Mouse (Mus musculus): ENCODE results near the gene Fignl1. TPM values are rescaled to one million over a fixed set of nuclear protein-coding genes. Genes with fewer than 3 reads are reported as not detected.

Gene Fignl1
- total and polyA plus RNA-seq, 3 experiments, result 34.2 to 59.9 (median 51.2) TPM

DNA sequence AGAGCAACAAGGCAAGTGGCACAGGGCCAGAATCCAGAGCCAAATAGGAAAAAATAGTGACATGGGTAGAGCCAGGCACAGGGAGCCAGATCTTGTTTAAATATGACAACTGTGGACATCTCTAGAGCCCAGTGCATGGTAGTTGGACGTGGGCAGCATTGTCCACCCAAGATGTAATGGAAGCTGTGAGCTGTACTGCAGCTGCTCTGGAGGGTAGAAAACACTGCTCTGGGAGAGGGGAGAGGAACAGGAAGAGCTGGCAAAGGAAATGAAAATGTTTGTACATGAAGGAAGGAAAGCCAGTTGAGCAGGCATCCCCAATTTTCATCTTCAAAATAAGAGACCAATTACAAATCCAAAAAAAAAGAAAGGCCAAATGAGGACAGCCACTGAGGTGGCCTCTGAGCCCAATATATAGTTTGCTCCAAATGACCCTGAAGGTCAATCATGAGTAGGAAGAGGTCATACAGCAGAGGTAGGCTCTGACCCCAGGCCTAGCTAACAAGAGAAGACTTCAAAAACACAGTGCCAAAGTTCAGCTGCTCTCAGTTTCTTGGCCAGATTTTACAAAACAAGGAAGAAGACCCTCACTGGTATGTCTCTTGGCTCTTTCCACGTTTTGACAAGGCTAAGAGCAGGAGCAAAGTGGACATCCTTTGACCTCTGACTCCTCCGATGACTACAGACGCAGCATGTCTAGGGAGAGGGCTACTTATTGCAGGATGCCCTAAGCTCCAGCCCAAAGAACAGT lies 32.5 kb downstream of the Fignl1 start:
- no peaks in the 10 kb centered on the region; a peak in 1 of 4 replicates for H3K36me3 ChIP-seq (ENCODE audit: control insufficient read depth in 1 of 2, insufficient read depth in 2 of 2, low read length in 2 of 2)
- no peak overlapping the region for H3K27ac ChIP-seq (ENCODE audit: control insufficient read depth, low read depth, low read length)
- no peak for DNase-seq (ENCODE audit: low read depth, low spot score)
- no peaks in the 10 kb centered on the region for H3K4me1 ChIP-seq (ENCODE audit: control insufficient read depth in 1 of 2, insufficient read depth in 2 of 2, low read length in 2 of 2)
- H3K79me2 ChIP-seq (ENCODE audit: control insufficient read depth, insufficient read depth, low read length, poor library complexity), result no peaks in the 10 kb centered on the region
- no peak overlapping the region for H3K9ac ChIP-seq (ENCODE audit: control insufficient read depth, low read depth, low read length, poor library complexity, severe bottlenecking)
- no peak overlapping the region for H3K4me3 ChIP-seq (ENCODE audit: control insufficient read depth in 1 of 2, insufficient read depth in 1 of 2, low read depth in 2 of 2, low read length in 2 of 2)
- H3K9me3 ChIP-seq (replicated peaks; ENCODE audit: insufficient read depth, low read length), result no peaks in the 10 kb centered on the region
- H3K27me3 ChIP-seq (ENCODE audit: control insufficient read depth in 1 of 2, insufficient read depth in 2 of 2, low read length in 2 of 2), result no peaks in the 10 kb centered on the region
- TF ChIP-seq MAFK (IDR thresholded peaks at IDR 0.05; ENCODE audit: borderline replicate concordance, low read depth, low read length) (no peak), USF1 (IDR thresholded peaks at IDR 0.05; ENCODE audit: low read depth, low read length) (no peak), KAT2A (conservative IDR thresholded peaks at IDR 0.05; ENCODE audit: low read depth, low read length) (no peak), NELFE (IDR thresholded peaks at IDR 0.05; ENCODE audit: low read depth, low read length) (no peak), ZKSCAN1 (IDR thresholded peaks at IDR 0.05; ENCODE audit: low read depth, low read length) (no peak), ELF1 (IDR thresholded peaks at IDR 0.05; ENCODE audit: low read depth, low read length) (no peak), ZC3H11A (IDR thresholded peaks at IDR 0.05; ENCODE audit: low read depth, low read length) (no peak), POLR2A (IDR thresholded peaks at IDR 0.05; ENCODE audit: control insufficient read depth in 1 of 2, insufficient read depth in 1 of 2, low read depth in 1 of 2, low read length in 2 of 2, poor library complexity in 1 of 2) (no peak), MYB (IDR thresholded peaks at IDR 0.05; ENCODE audit: low read depth, low read length) (no peak), CHD1 (IDR thresholded peaks at IDR 0.05; ENCODE audit: low read depth, low read length) (no peak), TBP (IDR thresholded peaks at IDR 0.05; ENCODE audit: low read depth, low read length) (no peak), ZMIZ1 (IDR thresholded peaks at IDR 0.05; ENCODE audit: low read depth, low read length) (no peak), NRF1 (IDR thresholded peaks at IDR 0.05; ENCODE audit: insufficient read depth, low read depth, low read length, poor library complexity, severe bottlenecking) (no peak)

DNA sequence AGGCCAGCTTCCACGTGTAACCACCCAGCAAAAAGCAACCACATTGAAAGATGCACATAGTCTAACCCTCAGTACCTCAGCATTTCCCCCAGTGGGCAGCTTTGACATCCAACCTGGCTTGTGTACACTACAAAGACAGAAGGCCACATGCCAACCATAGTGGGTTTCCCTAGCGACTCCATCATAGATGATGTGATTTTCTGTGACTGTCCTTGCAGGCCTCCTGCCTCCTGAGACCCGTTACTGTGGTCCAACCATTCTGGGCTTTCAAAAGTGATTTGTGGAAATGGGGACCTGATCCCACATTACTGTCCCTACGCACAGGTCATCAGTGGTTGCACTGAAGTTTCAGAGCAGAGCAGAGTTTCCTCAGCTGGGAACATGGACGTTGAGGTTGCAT lies 33.9 kb downstream of the Fignl1 start:
- H3K79me2 ChIP-seq (ENCODE audit: control insufficient read depth, insufficient read depth, low read length, poor library complexity), result no peaks in the 10 kb centered on the region
- TF ChIP-seq POLR2A (IDR thresholded peaks at IDR 0.05; ENCODE audit: control insufficient read depth in 1 of 2, insufficient read depth in 1 of 2, low read depth in 1 of 2, low read length in 2 of 2, poor library complexity in 1 of 2) (peak in 1 of 2 experiments; percentile 33; a peak in 1 of 4 replicates), RCOR1 (IDR thresholded peaks at IDR 0.05; ENCODE audit: low read depth, low read length) (no peak), ZNF384 (IDR thresholded peaks at IDR 0.05; ENCODE audit: low read depth, low read length) (no peak), TBP (IDR thresholded peaks at IDR 0.05; ENCODE audit: low read depth, low read length) (no peak), ETS1 (IDR thresholded peaks at IDR 0.05; ENCODE audit: low read depth, low read length) (no peak), CTCF (IDR thresholded peaks at IDR 0.05 in 2 of 3, conservative IDR thresholded peaks at IDR 0.05 in 1 of 3; ENCODE audit: control insufficient read depth in 1 of 3, insufficient read depth in 1 of 3, low read depth in 2 of 3, low read length in 3 of 3, poor library complexity in 1 of 3, severe bottlenecking in 1 of 3) (no peak), MEF2A (IDR thresholded peaks at IDR 0.05; ENCODE audit: extremely low read depth, insufficient replicate concordance, low read depth, low read length, poor library complexity, severe bottlenecking) (no peak), RAD21 (IDR thresholded peaks at IDR 0.05; ENCODE audit: low read depth, low read length) (no peak), BHLHE40 (IDR thresholded peaks at IDR 0.05; ENCODE audit: borderline replicate concordance, low read depth, low read length) (no peak), EP300 (IDR thresholded peaks at IDR 0.05; ENCODE audit: low read depth in 1 of 2, low read length in 2 of 2) (no peak), E2F4 (IDR thresholded peaks at IDR 0.05; ENCODE audit: borderline replicate concordance, low read depth, low read length) (no peak), USF2 (IDR thresholded peaks at IDR 0.05; ENCODE audit: borderline replicate concordance in 1 of 2, insufficient read depth in 1 of 2, low read depth in 1 of 2, low read length in 2 of 2) (no peak), NELFE (IDR thresholded peaks at IDR 0.05; ENCODE audit: low read depth, low read length) (no peak), TAL1 (IDR thresholded peaks at IDR 0.05; ENCODE audit: low read length) (no peak), SMC3 (IDR thresholded peaks at IDR 0.05; ENCODE audit: low read depth, low read length) (0 out of 2 replicates have a peak, but pooled peaks have one; percentile 0)
- no peak overlapping the region for H3K27ac ChIP-seq (ENCODE audit: control insufficient read depth, low read depth, low read length)
- H3K4me3 ChIP-seq (ENCODE audit: control insufficient read depth in 1 of 2, insufficient read depth in 1 of 2, low read depth in 2 of 2, low read length in 2 of 2), result no peak overlapping the region
- peaks cover 0 to 7% of the 10 kb centered on the region in 2 experiments; a peak in 2 of 4 replicates for H3K36me3 ChIP-seq (ENCODE audit: control insufficient read depth in 1 of 2, insufficient read depth in 2 of 2, low read length in 2 of 2)
- no peaks in the 10 kb centered on the region for H3K9me3 ChIP-seq (replicated peaks; ENCODE audit: insufficient read depth, low read length)
- DNase-seq (ENCODE audit: low read depth, low spot score), result no peak
- no peak overlapping the region for H3K9ac ChIP-seq (ENCODE audit: control insufficient read depth, low read depth, low read length, poor library complexity, severe bottlenecking)
- no peaks in the 10 kb centered on the region for H3K27me3 ChIP-seq (ENCODE audit: control insufficient read depth in 1 of 2, insufficient read depth in 2 of 2, low read length in 2 of 2)
- H3K4me1 ChIP-seq (ENCODE audit: control insufficient read depth in 1 of 2, insufficient read depth in 2 of 2, low read length in 2 of 2), result no peaks in the 10 kb centered on the region
